Mouse (Mus musculus) erythroblast, embryonic 14.5 days (primary cell): ENCODE data around the gene Tulp2.

ENCODE experiments used
- GATA1 ChIP-seq: IDR thresholded peaks from 2 replicates; pipeline ENCODE4 v1.6.1; 2012; ENCODE audit warnings: low read length, inconsistent platforms, mixed read lengths
- TAL1 ChIP-seq: IDR thresholded peaks from 3 replicates; pipeline ENCODE4 v1.6.1; 2012; ENCODE audit warnings: low read length, inconsistent platforms, mixed read lengths

DNA sequence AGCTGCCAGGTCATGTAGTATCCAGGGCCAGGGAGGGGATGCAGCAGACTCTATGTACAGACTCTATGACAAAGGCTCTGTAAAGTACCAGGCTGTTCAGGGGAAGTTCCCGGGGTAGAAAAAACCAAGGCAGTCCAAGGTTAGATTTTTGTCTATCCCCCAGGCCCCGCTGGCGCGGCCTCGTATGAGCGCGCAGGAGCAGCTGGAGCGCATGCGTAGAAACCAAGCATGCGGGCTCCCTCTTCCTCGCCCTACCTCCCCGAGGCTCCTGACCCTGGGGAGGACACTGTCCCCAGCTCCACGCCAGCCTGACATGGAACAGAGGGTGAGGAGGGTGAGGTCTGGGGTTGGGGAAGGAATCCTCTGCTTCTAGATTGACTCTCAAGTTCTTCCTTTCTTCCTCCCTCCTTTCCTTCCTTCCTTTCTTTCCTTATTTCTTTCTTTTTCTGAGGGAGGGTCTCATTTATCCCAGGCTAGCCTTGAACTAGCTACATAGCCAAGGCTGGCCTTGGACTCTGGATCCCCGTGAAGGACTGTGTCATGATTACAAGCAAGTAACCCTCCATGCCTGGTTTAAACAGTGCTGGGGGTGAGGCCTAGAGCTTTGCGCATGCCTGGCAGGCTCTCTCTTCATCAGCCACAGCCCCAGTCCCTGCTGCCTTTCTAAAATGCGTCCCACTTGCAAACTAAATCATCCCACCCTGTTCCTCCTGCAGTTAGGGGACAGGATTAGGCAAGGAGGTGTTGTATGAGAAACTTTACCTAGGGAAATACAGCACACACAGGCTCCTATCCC lies 68.2 kb downstream of the Tulp2 start:
- TF ChIP-seq GATA1 (no peak), TAL1 (no peak)
